Mouse (Mus musculus): Measurements from ENCODE around the gene Pkib. TPM values are rescaled to one million over a fixed set of nuclear protein-coding genes. Genes with fewer than 3 reads are reported as not detected.

Gene Pkib
- 2.0 and 3.1 TPM in 2 replicates for polyA plus RNA-seq (2012; ENCODE audit: low replicate concordance)

GRCm38 (mm10) chr10:57631896-57632867, at the start of gene Pkib:
Gene Pkib (plus strand): TSS chr10:57631981.

GRCm38 (mm10) chr10:57784876-57785150, 153.0 kb downstream of the Pkib start, which contains the start of gene Fabp7:
Gene Fabp7 (plus strand): TSS chr10:57784881.

Other genes starting within 250 kb of the Pkib start
- 0.34 TPM in 1 of 2 replicates, not detected in the other for gene Hsf2, start 145.6 kb upstream of the Pkib start, polyA plus RNA-seq (2012; ENCODE audit: low replicate concordance)
- gene Serinc1, start 99.5 kb upstream of the Pkib start, polyA plus RNA-seq (2012; ENCODE audit: low replicate concordance) = 1.4 and 23.3 TPM in 2 replicates
- gene Fabp7, start 152.9 kb downstream of the Pkib start, polyA plus RNA-seq (2012; ENCODE audit: low replicate concordance) = not detected in 2 replicates
- 11.4 and 11.8 TPM in 2 replicates for gene Smpdl3a, start 162.4 kb downstream of the Pkib start, polyA plus RNA-seq (2012; ENCODE audit: low replicate concordance)

Measured in leukemia stem cell, adult 10-12 weeks (primary cell).